Mouse (Mus musculus): Measurements from ENCODE around the gene Olfr544.

The Olfr544 gene

GRCm38 (mm10) chr7:102478425-102478824, 9.7 kb downstream of the Olfr544 start:
- no peak for DNase-seq (ENCODE audit: extremely low spot score, low spot score)

DNA sequence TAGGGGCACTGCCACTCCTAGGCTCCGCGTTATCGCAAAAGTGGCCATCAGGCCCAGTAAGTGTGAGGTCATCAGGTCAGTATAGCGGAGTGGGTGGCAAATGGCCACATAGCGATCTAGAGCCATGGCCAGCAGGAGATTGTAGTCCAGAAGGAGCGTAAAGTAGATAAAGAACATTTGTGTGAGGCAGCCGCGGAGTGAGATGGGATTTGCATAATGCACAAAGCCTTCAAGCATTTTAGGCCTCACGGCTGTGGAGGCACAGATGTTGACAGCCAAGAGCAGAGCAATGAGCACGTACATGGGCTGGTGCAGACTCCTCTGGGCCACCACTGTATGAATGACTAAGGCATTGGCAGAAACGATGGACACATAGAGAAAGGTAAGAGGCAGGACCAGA, 10.7 kb downstream of the Olfr544 start:
- DNase-seq (ENCODE audit: extremely low spot score, low spot score) = no peak

- DNase-seq (ENCODE audit: extremely low spot score, low spot score) = no peak
These were observed 11.5 kb downstream of the Olfr544 start for GRCm38 (mm10) chr7:102476601-102477000.

DNA sequence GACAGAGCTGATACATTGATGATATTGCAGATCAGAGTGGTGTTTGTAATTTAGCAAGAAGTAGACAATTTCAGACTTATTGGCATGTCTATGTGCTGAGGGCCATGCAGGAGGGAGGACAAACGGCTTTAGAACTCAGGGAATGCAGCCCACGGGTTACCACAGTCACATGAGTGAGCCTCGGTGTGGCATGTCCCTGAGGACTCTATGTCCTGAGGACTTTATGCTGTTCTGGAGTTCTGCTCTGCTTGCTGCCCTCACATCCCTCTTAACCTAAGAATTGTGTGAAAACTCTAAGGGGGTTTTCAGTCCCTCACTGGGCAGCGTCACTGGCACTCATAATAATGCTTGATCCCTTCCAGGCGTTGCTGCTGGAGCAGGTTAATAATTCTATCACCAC, 15.4 kb downstream of the Olfr544 start:
- no peak for DNase-seq (ENCODE audit: extremely low spot score, low spot score)

DNA sequence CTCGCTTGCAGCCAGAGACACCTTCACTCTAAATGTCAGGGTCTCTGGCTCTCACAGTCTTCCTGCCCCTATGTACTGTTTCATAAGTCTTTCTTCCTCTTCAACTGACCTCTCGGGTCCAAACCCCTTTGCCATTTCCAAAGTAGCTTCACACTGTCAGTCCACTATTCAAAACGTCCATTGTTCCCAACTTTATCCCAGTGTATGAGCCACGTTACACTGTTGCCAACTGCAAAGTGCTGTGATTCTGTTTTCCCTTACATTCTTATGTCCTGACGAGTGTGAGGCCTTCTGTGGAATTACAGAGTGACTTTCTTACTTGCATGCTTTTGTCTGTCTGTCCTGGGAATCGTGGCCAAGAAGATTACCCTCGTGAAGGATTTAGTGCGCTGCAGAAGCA, 20.5 kb downstream of the Olfr544 start:
- no peak for DNase-seq (ENCODE audit: extremely low spot score, low spot score)

DNA sequence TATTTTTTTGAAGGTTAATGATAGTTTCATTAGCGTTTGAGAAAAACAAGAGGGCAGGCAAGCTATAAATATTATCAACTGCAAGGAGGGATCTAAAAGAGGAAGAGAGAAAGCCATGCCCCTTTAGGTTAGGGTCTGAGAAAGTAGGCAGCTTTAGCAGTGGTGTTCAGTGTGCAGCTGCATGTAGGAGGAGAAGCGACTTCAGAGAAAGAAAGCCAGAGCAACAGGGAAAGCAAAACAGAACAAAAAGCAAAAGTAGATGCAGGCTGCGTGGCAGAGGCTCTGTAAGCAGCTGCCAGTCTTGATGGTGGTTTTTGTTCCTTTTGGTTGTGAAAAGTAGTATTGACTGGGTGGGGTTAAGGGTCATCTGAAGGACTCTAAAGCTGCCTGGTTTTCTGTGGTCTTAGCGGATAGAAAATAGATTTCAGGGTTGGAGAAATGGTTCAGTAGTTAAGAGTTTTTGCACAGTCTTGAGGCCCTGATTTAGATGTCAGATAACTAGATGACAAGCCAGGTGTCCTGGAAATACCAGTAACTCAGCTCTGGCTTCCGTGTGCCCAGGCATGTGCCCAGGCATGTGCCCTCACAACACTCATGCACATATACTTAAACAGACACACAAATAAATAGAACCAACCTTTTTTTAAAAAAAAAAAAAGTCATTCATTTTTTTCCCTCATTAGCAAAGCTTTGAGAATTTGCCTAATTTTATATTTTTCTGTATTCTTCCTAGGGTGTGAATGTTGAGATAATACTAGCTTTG, 29.3 kb downstream of the Olfr544 start:
- no peak for DNase-seq (ENCODE audit: extremely low spot score, low spot score)

GRCm38 (mm10) chr7:102446438-102446837, 41.7 kb downstream of the Olfr544 start:
- DNase-seq (ENCODE audit: extremely low spot score, low spot score) = no peak

DNA sequence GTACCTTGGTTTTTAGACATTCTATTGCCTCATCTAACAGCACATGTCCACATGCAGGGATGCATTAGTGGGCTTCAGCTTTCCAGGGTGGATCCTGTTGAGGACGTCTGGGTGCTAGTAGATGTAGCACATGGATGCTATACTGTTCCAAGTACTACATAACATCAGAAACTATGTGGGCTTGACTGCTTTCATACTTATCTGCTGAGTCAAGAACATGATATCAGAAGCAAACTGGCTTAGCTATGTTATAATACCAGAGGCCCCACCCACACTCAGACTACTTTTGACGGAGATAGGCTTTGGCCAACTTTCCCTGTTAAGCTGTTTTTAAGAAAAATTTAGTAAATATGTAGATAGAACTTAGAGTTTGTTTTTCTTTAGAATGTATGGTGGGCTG, 43.8 kb downstream of the Olfr544 start:
- DNase-seq (ENCODE audit: extremely low spot score, low spot score) = no peak

DNA sequence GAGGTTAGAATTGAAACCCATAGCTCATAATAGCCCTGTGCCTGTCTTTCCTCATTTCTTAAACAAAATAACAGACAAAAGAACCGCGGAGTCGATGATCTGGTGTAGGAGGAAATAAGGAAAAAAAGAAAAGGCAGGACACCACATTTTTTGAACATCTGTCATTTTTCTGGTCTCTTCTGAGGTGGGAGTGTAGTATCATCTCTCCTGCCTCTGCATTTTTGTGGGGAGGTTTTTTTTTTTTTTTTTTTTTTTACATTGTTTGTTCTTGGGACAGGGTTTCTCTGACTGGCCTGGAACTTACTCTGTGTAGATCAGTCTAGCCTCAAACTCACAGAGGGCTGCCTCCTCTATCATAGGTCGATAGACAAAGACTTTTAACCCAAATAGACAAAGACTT, 45.7 kb downstream of the Olfr544 start:
- no peak for DNase-seq (ENCODE audit: extremely low spot score, low spot score)

- DNase-seq (ENCODE audit: extremely low spot score, low spot score) = peak; percentile 97
These were observed 46.3 kb downstream of the Olfr544 start, which contains the start of gene Rrm1 for GRCm38 (mm10) chr7:102441657-102442391. Gene Rrm1, plus strand, starts transcription at chr7:102441695.

GRCm38 (mm10) chr7:102440822-102441656, 47.1 kb downstream of the Olfr544 start:
- DNase-seq (ENCODE audit: extremely low spot score, low spot score) = no peak

DNA sequence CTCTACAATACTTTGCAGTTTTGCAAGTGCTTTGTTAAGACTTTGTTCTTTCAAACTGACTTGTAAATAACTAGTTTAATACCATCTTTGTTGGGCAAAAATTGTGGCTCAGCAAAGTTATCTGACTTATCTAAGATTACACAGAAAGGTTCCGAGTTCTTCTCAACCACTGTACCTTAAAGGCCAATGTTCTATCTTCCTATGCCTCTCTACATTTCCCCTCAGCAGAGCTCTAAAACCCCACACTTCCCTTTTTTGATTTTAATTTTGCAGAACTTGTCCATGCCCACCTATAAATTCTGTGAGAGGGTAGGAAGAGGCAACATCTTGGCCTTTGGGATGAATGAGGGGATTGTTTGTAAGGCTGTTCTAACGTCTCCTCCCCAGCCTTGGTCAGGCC, 53.8 kb downstream of the Olfr544 start:
- DNase-seq (ENCODE audit: extremely low spot score, low spot score) = no peak
